Mouse (Mus musculus) limb, embryonic 13.5 days (tissue): Measurements from ENCODE around the gene Numbl. TPM values are rescaled to one million over a fixed set of nuclear protein-coding genes. Genes with fewer than 3 reads are reported as not detected.
"Not testable (repeated sequence)": the region's sequence is repeated elsewhere in the genome, so short reads cannot be mapped to it uniquely, and the experiment has no call there.

ENCODE experiments used
- ATAC-seq: fragments of 200-750 bp; cut with Nextera tagmentation; 2 replicates; pipeline ENCODE4 v1.8.0; 2017; ENCODE audit warnings: low read depth, moderate number of reproducible peaks, moderate TSS enrichment; ENCODE audit not compliant: low FRiP score
- H3K27ac ChIP-seq: fragments of 300-500 bp; sonication (generic); 2 replicates; pipeline ENCODE4 v1.5.1; 2015; ENCODE audit warnings: inconsistent platforms, mild to moderate bottlenecking, moderate library complexity
- H3K27me3 ChIP-seq: fragments of 300-500 bp; sonication (generic); 2 replicates; pipeline ENCODE4 v1.6.1; 2015; ENCODE audit warnings: mild to moderate bottlenecking, inconsistent platforms
- H3K36me3 ChIP-seq: fragments of 300-500 bp; sonication (generic); 2 replicates; pipeline ENCODE4 v1.6.1; 2015; ENCODE audit warnings: inconsistent platforms, mild to moderate bottlenecking, moderate library complexity
- H3K4me1 ChIP-seq: fragments of 300-500 bp; sonication (generic); 2 replicates; pipeline ENCODE4 v1.6.1; 2015; ENCODE audit warnings: inconsistent platforms
- H3K4me2 ChIP-seq: fragments of 300-500 bp; sonication (generic); replicated peaks from 2 replicates; pipeline ENCODE4 v1.6.1; 2015; ENCODE audit warnings: inconsistent platforms, mild to moderate bottlenecking, moderate library complexity
- H3K4me3 ChIP-seq: fragments of 300-500 bp; sonication (generic); 2 replicates; pipeline ENCODE4 v1.5.1; 2015; ENCODE audit warnings: moderate library complexity, mild to moderate bottlenecking, inconsistent platforms
- H3K9ac ChIP-seq: fragments of 300-500 bp; sonication (generic); 2 replicates; pipeline ENCODE4 v1.6.1; 2015; ENCODE audit warnings: mild to moderate bottlenecking, inconsistent platforms
- H3K9me3 ChIP-seq: fragments of 300-500 bp; sonication (generic); 2 replicates; pipeline ENCODE4 v1.6.1; 2016; ENCODE audit warnings: inconsistent platforms
- WGBS: fragments of 180-500 bp; shearing (Covaris S2); methylation state at CpG from one replicate; pipeline ENCODE4 v1.1.7; 2015; 5-methylcytosine and 5-hydroxymethylcytosine counted together
- polyA plus RNA-seq: library from polyadenylated mRNA; unstranded; fragments of >200 nt; fragmentation: Nextera tagmentation; extraction: Ambion mirVana; gene quantifications from 2 replicates; pipeline ENCODE4 v1.2.1, GENCODE M21; 2015

Gene Numbl
- polyA plus RNA-seq, 1 experiment from 2014 or later: 34.1 TPM

- no peak for ATAC-seq
- H3K4me3 ChIP-seq: no peak overlapping the region
- WGBS: 81% methylated on average over 7 of the region's 7 CpGs
- no peak overlapping the region for H3K4me2 ChIP-seq
- no peak overlapping the region for H3K9ac ChIP-seq
- H3K9me3 ChIP-seq: no peaks in the 10 kb centered on the region
- no peaks in the 10 kb centered on the region for H3K36me3 ChIP-seq
- peaks cover 25% of the 10 kb centered on the region for H3K4me1 ChIP-seq
- no peaks in the 10 kb centered on the region for H3K27me3 ChIP-seq
- H3K27ac ChIP-seq: no peak overlapping the region
These were observed 26.4 kb upstream of the Numbl start for GRCm38 (mm10) chr7:27231693-27232331.

DNA sequence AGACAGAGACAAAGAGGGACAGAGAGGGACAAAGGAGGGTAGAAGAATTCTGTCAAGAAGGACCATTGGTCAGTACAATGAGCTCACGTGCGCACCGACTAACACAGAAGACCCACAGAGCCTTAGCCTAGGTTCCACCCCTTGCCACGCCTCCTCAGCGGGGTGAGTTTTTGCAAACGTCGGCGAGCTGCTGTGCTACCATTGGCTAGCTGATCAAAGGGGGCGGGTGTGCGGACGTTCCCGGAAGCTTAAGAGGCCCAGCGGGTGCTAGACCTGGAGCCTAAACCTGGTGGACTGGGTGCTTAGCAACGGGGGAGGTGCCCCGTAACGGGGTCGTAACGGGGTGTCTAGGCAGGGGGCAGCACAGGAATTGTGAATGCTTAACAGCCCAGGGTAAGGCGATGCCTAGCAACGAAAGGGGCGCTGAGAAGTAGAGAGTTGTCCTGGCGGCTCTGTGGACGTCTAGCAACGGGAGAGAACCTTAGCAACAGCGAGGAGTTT is 25.4 kb upstream of the Numbl start, which contains the start of gene Coq8b:
Gene Coq8b (plus strand): TSS at position 243 of the 501 bp plus-strand sequence.
- peak within 1 kb of the TSS; percentile 63 for H3K9ac ChIP-seq
- H3K36me3 ChIP-seq: peaks cover 3% of the 10 kb centered on the region
- ATAC-seq: peak; percentile 92
- H3K9me3 ChIP-seq: no peaks in the 10 kb centered on the region; the same call in 1 of the 2 replicates
- H3K4me3 ChIP-seq: peak within 1 kb of the TSS; percentile 55
- WGBS: under 1% methylated on average over 25 of the region's 25 CpGs
- H3K27me3 ChIP-seq: no peaks in the 10 kb centered on the region
- peak within 1 kb of the TSS; percentile 77 for H3K4me2 ChIP-seq
- H3K27ac ChIP-seq: peak within 1 kb of the TSS; percentile 88
- peaks cover 15% of the 10 kb centered on the region for H3K4me1 ChIP-seq

GRCm38 (mm10) chr7:27233300-27233699 is 24.9 kb upstream of the Numbl start:
- Histone ChIP-seq H3K9ac (peak overlapping the region; percentile 63), H3K4me3 (peak overlapping the region; percentile 55), H3K4me1 (peaks cover 15% of the 10 kb centered on the region), H3K9me3 (no peaks in the 10 kb centered on the region; the same call in 1 of the 2 replicates), H3K27ac (peak overlapping the region; percentile 88), H3K4me2 (peak overlapping the region; percentile 77), H3K36me3 (peaks cover 3% of the 10 kb centered on the region), H3K27me3 (no peaks in the 10 kb centered on the region)
- peak; percentile 16 for ATAC-seq
- under 1% methylated on average over 6 of the region's 6 CpGs for WGBS

DNA sequence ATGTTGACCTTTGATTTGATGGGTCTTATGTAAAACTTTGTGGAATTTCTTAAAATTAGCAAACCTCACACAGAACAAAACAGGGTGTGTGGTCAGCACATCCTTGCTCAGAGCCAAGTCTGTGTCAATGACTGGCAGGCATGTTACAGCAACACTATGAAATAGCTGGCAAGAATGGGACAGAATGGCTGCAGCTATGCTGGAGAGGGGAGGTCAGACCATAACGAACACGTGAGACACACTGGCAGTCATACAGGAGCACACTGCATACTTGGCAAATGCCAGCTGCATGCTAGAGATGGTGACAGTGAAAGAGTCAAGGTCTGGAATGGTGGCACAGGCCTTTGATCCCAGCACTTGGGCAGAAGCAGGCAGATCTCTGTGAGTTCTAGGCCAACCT is 22.5 kb upstream of the Numbl start:
- no peak overlapping the region for H3K4me2 ChIP-seq
- no peaks in the 10 kb centered on the region; the same call in 1 of the 2 replicates for H3K9me3 ChIP-seq
- no peak for ATAC-seq
- 82% methylated on average over 2 of the region's 2 CpGs for WGBS
- no peaks in the 10 kb centered on the region for H3K27me3 ChIP-seq
- no peak overlapping the region for H3K9ac ChIP-seq
- peaks cover 16% of the 10 kb centered on the region for H3K36me3 ChIP-seq
- H3K4me1 ChIP-seq: peaks cover 11% of the 10 kb centered on the region
- no peak overlapping the region for H3K27ac ChIP-seq
- no peak overlapping the region for H3K4me3 ChIP-seq

DNA sequence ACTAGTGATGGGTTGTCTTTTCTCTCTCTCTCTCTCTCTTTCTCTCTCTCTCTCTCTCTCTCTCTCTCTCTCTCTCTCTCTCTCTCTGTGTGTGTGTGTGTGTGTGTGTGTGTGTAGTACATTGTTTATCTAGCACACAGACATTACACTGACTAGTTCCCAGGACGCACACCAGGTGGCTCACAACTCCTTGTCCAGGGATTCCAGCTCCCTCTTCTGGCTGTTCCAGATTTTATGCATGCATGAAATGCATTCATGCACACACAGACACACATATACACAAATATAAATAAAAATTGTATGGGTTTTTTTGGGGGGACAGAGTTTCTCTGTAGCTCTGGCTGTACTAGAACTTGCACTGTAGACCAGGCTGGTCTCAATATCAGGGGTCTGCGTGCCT is 20.7 kb upstream of the Numbl start:
- Histone ChIP-seq H3K27ac (no peak overlapping the region), H3K4me3 (no peak overlapping the region), H3K27me3 (no peaks in the 10 kb centered on the region), H3K36me3 (peaks cover 28% of the 10 kb centered on the region), H3K9me3 (no peaks in the 10 kb centered on the region; the same call in 1 of the 2 replicates), H3K9ac (no peak overlapping the region), H3K4me2 (no peak overlapping the region), H3K4me1 (peaks cover 11% of the 10 kb centered on the region)
- WGBS: 85% methylated on average over 2 of the region's 2 CpGs
- no peak for ATAC-seq

GRCm38 (mm10) chr7:27238568-27238967 is 19.7 kb upstream of the Numbl start:
- peaks cover 39% of the 10 kb centered on the region for H3K36me3 ChIP-seq
- no peak overlapping the region for H3K4me3 ChIP-seq
- H3K27me3 ChIP-seq: no peaks in the 10 kb centered on the region
- WGBS: 79% methylated on average over 5 of the region's 5 CpGs
- H3K27ac ChIP-seq: no peak overlapping the region
- ATAC-seq: no peak
- no peak overlapping the region for H3K9ac ChIP-seq
- peaks cover 8% of the 10 kb centered on the region for H3K4me1 ChIP-seq
- H3K4me2 ChIP-seq: no peak overlapping the region
- H3K9me3 ChIP-seq: no peaks in the 10 kb centered on the region; the same call in 1 of the 2 replicates

- H3K4me1 ChIP-seq: no peaks in the 10 kb centered on the region
- no peaks in the 10 kb centered on the region; the same call in 1 of the 2 replicates for H3K9me3 ChIP-seq
- peaks cover 67% of the 10 kb centered on the region for H3K36me3 ChIP-seq
- no peaks in the 10 kb centered on the region for H3K27me3 ChIP-seq
- no peak overlapping the region for H3K4me3 ChIP-seq
- H3K4me2 ChIP-seq: no peak overlapping the region
- 51% methylated on average over 8 of the region's 8 CpGs for WGBS
- H3K9ac ChIP-seq: 0 out of 2 replicates have a peak overlapping the region, but pooled peaks have one; percentile 5
- no peak overlapping the region for H3K27ac ChIP-seq
- no peak for ATAC-seq
These were observed 15.0 kb upstream of the Numbl start for GRCm38 (mm10) chr7:27243211-27243610.

DNA sequence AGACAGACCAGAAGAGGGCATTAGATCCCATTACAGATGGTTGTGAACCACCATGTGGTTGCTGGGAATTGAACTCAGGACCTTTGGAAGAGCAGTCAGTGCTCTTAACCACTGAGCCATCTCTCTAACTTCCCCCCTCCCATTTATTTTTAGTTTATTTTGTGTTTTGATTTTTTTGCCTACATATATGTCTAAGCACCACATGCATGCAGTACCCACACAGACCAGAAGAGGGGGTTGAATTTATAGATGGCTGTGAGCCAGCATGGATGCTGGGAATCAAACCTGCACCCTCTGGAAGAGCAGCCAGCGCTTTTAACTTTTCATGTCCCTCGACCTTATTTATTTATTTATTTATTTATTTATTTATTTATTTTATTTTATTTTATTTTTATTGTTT is 14.1 kb upstream of the Numbl start:
- H3K27me3 ChIP-seq, H3K9ac ChIP-seq, H3K4me3 ChIP-seq, ATAC-seq, H3K9me3 ChIP-seq, H3K27ac ChIP-seq, H3K4me2 ChIP-seq, H3K4me1 ChIP-seq: not testable (repeated sequence)
- H3K36me3 ChIP-seq: peaks cover 67% of the 10 kb centered on the region
- WGBS: 80% methylated on average over 2 of the region's 2 CpGs

DNA sequence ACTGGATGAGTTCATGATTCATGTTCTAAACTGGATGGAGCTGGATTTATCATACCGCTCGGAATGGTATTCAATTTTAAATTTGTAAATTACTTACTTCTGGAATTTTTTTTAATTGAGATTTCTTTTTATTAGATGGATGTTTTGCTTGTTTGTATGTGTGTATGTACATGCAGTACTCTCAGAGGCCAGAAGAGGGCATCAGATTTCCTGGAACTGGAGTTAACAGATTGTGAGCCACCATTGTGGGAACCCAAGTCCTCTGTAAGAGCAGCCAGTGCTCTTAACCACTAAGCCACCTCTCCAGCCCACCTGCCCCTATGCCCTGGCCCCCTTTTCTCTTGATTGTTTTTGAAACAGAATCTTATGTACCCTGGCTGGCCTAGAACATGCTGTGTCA is 9.1 kb upstream of the Numbl start:
- no peak overlapping the region for H3K4me2 ChIP-seq
- no peak overlapping the region for H3K9ac ChIP-seq
- H3K27me3 ChIP-seq: no peaks in the 10 kb centered on the region
- no peaks in the 10 kb centered on the region; the same call in 1 of the 2 replicates for H3K9me3 ChIP-seq
- H3K4me3 ChIP-seq: no peak overlapping the region
- H3K36me3 ChIP-seq: peaks cover 49% of the 10 kb centered on the region
- H3K4me1 ChIP-seq: no peaks in the 10 kb centered on the region
- 83% methylated on average over 2 of the region's 2 CpGs for WGBS
- ATAC-seq: no peak
- no peak overlapping the region for H3K27ac ChIP-seq

- peaks cover 55% of the 10 kb centered on the region for H3K36me3 ChIP-seq
- ATAC-seq: no peak
- no peaks in the 10 kb centered on the region; the same call in 1 of the 2 replicates for H3K9me3 ChIP-seq
- no peak overlapping the region for H3K4me2 ChIP-seq
- H3K9ac ChIP-seq: no peak overlapping the region
- H3K4me3 ChIP-seq: no peak overlapping the region
- no peak overlapping the region for H3K27ac ChIP-seq
- 89% methylated on average over 5 of the region's 5 CpGs for WGBS
- H3K4me1 ChIP-seq: no peaks in the 10 kb centered on the region
- H3K27me3 ChIP-seq: no peaks in the 10 kb centered on the region
These were observed 8.3 kb upstream of the Numbl start for GRCm38 (mm10) chr7:27249928-27250327.

DNA sequence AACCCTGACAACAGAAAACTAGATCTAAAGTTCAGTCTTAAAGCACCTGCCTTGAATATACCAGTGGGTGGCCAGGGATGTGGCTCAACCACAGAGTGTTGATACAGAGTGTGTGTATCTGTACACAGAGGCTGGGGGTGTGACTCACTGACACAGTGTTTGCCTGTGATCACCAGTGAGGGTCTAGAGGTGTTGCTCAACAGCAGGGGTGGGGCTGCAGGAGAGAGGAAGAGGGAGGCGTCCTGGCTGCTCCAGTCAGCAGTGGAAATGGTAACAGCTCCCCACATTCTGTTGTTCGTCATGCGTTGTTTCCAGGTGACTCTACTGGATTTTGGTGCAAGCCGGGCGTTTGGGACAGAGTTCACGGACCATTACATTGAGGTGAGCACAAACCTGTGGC is 6.3 kb upstream of the Numbl start:
- Histone ChIP-seq H3K4me1 (peaks cover 5% of the 10 kb centered on the region), H3K9me3 (no peaks in the 10 kb centered on the region; the same call in 1 of the 2 replicates), H3K36me3 (peaks cover 38% of the 10 kb centered on the region), H3K4me3 (no peak overlapping the region), H3K27me3 (no peaks in the 10 kb centered on the region), H3K4me2 (no peak overlapping the region), H3K27ac (no peak overlapping the region), H3K9ac (no peak overlapping the region)
- WGBS: 81% methylated on average over 6 of the region's 6 CpGs
- ATAC-seq: no peak

DNA sequence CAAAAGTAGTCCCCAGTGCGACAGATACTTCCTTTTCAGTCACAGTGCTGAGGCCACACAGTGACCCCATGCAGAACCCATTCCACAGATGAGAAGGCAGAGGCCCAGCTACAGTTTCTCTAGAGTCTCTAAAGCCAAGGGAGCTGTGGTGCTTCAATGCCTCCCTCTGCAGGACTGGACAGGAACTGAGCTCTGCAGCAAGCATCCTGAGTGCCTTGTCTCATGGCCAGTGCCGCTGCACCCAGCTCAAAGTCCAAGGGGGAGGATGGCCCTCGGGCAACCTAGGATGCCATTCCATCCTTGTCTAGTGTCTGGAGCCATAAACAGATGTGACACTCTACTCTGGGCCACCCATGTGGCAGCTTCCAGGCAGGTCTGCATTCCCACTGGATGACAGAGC is 2.5 kb upstream of the Numbl start:
- H3K4me1 ChIP-seq: peaks cover 32% of the 10 kb centered on the region
- H3K4me3 ChIP-seq: no peak overlapping the region

More for the DNA sequence above, 2.5 kb upstream of the Numbl start:
- no peaks in the 10 kb centered on the region for H3K27me3 ChIP-seq
- H3K27ac ChIP-seq: no peak overlapping the region
- H3K9ac ChIP-seq: no peak overlapping the region
- H3K9me3 ChIP-seq: no peaks in the 10 kb centered on the region
- no peak for ATAC-seq
- WGBS: 64% methylated on average over 3 of the region's 3 CpGs
- H3K36me3 ChIP-seq: peaks cover 23% of the 10 kb centered on the region
- no peak overlapping the region for H3K4me2 ChIP-seq
